Mouse (Mus musculus): ENCODE results near the gene Slc22a23.

Slc22a23 gene

DNA sequence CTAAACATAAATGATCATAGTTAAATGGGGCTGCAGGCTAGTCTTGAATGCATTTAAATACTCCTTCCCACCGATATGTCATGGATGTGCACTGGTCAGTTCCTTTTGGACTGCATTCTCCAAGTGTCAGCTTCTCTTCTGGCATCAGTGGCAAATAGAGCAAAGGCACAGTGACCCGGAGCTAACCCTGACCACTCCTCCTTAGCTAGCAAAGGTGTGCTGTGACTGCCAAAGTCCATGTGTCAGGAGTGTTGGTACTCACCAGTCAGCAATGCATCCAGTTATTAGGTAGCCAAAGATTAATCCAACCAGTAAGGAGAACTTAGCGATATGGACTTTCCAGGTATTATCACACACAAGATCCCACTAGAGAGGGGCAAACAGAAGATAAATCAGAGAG is 40.1 kb downstream of the Slc22a23 start:
- in situ Hi-C loops (cut with MboI; ENCODE audit: low sequenced_read_pairs), result no loop called here

DNA sequence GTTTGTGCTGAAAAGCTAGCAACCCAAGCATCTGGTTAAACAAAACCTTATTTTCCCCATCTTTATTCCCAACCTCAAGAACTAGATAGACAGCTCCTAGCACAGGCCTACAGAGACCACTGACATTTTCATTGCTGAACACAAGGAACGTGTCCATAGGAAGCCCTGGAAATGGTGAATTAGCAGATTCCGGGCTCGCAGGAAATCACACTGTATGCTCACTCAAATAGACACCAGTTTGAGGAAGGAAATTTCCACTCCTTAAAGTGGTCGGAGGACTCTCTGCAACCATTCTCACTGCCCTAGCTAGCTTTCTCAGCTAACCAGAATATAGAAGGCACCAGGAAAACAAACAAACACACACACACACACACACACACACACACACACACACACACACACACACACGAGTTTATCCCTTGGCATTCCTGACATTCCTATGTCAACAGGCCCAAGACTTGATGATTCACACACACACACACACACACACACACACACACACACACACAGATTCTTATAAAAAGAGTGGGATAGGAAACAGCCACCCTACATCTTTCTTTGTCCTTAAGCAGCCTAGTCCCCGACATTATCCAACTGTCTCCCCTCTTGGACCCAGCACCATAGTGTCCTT is 41.5 kb downstream of the Slc22a23 start:
- in situ Hi-C loops (cut with MboI; ENCODE audit: low sequenced_read_pairs), result no loop called here

DNA sequence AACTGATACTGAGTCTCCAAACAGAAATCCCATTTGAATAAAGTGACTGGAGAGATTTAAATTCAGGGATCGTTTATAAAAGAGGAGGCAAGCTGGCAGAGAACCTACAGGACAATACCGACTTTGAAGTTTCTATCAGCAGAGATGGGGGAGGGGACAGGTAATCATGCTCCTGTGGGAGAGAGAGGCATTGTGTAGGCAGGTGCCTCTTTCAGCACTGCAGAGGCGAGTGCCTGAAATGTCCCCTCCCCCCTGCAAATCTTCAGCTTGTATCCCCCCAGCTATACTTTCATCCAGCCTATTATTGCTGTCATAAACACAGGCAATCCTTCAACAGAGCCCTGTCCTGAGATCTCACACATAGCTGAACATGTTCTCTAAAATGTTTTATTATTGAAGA is 43.4 kb downstream of the Slc22a23 start:
- in situ Hi-C loops (cut with MboI; ENCODE audit: low sequenced_read_pairs), result no loop called here

DNA sequence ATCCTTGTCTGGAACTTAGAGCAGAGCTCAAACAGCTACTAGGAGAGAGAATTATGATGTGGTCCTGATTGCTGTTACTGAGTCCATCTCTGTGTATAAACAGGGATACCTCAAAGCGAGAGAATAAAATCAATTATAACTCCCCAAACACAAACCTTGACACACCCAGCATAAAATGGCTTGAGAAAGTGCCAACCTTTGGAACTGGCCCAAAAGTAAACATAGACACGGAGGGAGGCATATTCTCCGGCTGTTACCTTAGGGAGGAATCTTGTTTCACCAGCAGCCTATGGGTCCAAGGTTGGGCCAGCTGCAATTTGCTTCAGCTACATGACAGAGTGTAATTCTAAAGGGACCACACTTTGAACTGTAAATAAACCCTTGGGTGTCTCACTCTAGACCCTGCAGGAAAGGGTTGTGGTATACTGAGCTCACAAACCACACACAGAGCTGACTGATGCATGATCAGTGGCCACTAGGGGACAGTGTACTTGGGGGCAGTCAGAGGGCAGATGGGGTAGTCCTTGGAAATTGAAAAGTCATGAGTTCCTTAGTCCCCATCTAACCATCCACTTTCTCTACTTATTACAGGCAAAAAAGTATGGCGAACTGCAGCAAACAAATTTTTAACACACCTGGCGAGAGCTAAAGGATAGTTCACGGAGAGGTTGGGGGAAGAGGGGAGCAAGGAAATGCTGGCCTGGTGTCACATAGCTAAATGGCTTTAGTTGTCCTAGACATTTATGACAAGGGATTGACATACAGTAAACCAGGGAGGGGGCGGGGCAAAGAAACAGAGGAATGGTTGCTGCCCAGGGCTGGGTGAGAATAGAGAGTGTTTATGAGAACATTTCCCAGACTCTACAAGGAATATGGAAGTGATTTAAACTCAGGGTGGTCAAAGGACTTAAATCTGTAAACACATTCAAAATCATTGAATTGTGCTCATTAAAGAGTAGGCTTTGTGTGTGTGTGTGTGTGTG is 45.3 kb downstream of the Slc22a23 start:
- in situ Hi-C loops (cut with MboI; ENCODE audit: low sequenced_read_pairs), result no loop called here

DNA sequence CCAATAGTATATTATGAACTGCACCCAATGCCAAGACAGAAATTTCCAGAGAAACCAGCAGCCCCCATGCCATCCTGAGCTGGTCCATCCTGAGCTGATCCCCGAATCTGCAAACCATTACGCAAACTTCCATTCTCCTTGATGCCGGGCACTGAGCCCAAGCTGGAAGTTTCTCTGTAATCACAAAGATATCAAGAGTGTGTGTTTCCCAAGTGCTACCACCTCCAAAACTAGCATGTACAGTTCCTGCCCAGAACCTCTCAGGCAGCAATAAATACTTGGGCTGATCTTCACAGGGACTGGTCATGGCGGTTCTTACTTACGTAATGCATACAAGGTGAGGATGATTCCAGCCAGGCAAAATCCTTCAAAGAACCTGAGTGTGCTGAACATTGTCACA is 46.3 kb downstream of the Slc22a23 start:
- in situ Hi-C loops (cut with MboI; ENCODE audit: low sequenced_read_pairs), result no loop called here

DNA sequence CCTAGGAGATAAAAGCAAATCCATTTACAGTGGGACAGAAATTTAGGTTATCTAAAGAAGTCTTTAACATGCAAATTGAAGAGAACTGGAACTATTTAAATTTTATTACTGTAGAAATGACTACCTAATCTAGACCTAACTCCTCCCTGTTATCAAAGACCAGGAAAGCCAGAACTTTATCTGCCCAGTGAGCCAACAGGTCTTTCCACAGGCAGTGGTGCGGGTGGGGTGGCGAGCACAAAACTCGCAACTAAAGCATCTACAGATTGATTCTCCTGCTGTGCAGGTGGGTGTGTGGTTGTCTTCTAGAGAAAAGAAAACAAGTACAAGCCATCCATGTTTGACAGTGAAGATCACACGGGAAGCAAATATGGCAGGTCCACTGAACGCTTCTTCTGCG is 46.9 kb downstream of the Slc22a23 start:
- in situ Hi-C loops (cut with MboI; ENCODE audit: low sequenced_read_pairs), result no loop called here

DNA sequence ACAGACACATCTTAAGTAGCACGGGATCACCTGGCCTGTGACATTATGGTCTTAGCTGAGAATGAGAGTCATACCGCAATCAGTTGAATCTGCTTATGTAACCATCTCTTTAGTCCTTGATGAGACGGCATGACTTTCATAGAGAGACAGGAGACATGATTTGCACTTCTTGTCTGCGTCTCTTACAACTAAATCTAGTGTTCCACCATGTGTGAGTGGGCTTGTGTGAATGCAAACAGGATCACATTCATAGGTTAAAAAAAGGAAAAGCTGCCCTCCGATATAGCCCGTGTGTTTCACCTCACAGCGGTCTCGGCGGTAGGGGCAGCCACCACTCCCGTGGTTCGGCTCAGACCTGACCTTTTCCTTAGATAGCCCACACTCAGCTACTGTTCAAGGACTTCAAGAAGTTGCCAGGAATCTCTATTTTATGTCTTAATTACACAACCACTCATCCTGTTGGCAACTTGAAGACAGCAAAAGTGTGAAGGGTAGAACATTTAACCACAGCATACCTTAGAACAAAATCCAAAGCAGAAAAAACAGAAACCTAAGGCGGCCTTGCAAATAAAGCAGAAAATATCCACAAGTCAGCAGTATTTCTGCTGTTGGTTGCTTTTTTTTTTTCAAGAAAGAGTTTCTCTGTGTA is 49.1 kb downstream of the Slc22a23 start:
- in situ Hi-C loops (cut with MboI; ENCODE audit: low sequenced_read_pairs), result no loop called here

DNA sequence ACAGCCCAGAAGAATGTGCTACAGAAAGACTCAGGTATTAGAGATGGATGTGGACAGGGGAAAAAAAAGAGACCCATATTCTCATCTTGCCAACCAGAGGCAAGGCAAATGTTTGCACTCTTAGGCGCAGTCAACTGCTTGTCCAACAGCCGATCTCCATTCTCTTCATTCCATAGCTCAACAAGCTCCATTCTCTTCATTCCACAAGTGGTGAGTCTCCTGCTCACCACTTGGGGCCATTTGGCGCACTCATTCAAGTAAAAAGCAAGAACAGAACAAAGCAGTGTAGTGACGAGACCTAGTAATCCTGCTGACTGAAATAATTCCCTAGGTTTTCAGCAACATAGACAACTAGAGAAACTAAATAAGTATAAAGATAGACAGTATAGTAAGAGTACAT is 50.8 kb downstream of the Slc22a23 start:
- in situ Hi-C loops (cut with MboI; ENCODE audit: low sequenced_read_pairs), result no loop called here

DNA sequence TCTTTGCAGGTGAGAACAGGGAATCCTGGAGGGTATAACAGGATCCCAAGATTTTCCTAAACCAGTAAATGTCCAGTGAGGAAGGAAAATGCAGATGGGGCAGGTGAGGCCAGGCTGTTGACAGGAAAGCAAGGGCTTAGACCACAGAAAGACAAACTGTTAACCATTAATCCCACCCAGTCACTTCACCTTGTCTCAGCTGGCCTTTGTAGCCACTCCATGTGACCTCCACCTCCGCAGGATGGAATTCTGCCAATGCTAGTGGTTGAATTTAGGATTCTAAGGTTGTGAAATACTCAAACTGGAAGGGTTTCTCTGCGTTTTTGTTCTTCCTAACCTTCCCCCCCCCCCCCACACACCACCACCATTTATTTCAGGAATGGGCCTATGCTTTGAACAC is 52.9 kb downstream of the Slc22a23 start:
- in situ Hi-C loops (cut with MboI; ENCODE audit: low sequenced_read_pairs), result no loop called here

DNA sequence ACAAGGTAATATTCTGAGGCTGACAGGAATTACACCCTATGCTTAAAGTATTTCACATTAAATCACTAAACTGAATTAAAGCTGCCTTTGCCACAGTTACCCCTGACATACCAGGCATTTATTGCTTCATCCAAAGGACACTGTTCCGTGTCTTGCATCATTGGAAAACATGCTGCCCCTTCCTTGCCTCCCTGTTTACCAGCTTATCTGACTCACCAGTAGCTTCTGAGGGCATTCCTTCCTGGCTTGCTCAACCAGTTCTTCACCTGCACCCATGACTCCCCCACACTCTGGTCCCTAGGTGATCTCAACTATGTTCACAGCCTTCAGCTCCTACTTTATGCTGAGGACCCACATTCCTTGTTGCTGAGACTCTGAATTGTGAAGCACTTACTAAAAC is 54.6 kb downstream of the Slc22a23 start:
- in situ Hi-C loops (cut with MboI; ENCODE audit: low sequenced_read_pairs), result no loop called here

DNA sequence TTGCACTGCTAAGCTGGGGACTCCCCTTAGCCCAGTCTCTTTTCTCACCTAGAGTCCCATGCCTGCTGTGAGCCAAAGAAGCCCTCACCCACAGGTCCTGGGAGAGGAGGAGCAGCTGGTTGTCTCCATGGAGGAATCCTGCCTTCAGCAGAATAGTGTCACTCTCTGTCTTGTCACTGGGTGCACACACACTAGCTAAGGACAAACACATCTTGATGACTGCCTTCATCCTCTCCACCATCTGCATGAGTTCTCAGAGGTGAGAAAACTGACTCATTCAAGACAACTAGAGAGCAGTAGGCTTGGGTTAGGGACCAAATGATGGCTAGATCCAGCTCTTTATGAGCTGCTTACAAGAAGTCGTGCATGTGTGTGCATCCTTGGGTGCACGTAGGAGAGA is 55.4 kb downstream of the Slc22a23 start:
- in situ Hi-C loops (cut with MboI; ENCODE audit: low sequenced_read_pairs), result no loop called here

DNA sequence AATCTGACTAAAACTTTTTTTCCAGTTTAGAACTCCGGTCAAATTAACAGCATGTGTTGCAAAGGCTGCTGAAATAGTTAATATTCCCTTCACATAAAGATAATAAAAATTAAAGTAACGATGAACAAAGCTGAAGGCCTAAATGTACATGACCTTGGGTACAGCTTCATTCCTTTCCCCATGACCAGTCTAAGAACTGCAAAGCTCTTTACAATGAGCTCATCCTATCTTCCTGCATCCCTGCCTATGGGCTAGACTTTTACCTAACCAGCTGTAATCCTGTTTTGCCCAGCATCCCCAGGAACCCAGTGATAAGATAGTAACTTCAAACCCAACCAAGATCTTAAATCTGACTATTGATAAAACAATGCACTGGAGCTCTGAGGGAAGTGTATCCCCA is 56.9 kb downstream of the Slc22a23 start:
- in situ Hi-C loops (cut with MboI; ENCODE audit: low sequenced_read_pairs), result no loop called here

DNA sequence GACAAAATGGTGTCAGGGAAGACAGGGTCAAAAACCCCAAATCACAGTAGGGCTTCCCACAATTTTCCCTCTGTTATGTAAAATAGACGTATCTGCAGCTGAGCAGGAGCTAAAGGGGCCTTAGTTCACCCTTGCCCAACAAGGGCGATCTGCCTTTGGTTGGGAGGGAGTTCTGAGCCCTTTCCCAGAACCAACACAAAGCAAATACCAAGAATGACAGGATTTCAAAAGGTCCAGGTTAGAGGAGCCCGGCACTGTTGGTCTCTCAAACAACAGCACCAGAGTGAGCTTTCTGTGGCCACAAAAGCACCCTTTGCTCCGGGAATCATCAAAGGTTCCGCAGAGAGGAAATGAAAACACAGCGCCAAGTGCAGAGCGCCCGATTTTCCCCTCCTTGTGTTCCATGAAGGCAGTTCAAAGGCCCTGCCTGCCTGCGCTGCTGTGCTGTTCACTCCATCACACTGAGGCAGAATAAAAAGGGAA is 57.3 kb downstream of the Slc22a23 start:
- in situ Hi-C loops (cut with MboI; ENCODE audit: low sequenced_read_pairs), result no loop called here

DNA sequence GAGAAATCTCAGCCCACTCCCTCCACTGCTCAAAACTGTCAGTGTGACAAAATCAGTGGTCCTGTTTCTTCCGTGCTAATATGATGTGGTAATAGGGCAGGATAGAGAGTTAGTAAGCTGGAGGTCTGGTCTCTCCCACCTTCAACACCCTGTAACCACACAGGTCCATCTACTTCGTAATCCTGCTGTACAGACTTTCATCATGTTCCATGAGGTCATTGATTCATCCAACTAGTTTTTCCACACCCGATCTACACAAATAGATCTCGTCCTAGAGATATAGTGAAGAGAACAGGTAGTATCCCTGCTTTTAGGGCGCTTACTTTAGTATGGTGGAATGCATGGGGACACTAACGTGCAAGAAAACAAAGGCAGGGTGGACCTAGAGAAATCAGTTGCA is 63.6 kb downstream of the Slc22a23 start:
- in situ Hi-C loops (cut with MboI; ENCODE audit: low sequenced_read_pairs), result no loop called here

DNA sequence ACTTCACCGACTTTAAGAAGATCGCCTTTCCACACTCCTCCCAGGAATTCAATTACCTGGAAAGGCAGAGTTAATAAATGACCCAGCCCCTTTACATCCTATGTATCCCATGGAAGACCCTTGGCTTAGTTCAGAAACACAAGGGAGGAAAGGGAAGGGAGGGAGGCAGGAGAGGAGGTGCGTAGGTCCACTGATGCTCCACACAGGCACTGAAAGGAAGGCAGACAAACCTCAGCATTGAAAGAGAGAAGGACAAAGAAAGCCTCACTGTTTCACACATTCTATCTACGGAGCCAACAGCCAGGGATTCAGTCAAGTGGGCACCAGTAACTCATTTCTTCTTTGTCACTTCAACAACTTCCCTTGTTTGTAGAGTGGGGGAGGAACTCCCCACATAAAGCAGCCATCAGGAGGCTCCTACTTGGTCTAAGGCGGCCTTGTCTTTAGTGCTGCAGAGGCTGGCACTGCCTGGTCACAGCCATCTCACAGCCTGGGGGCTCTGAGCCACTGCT is 66.2 kb downstream of the Slc22a23 start:
- in situ Hi-C loops (cut with MboI; ENCODE audit: low sequenced_read_pairs), result no loop called here

DNA sequence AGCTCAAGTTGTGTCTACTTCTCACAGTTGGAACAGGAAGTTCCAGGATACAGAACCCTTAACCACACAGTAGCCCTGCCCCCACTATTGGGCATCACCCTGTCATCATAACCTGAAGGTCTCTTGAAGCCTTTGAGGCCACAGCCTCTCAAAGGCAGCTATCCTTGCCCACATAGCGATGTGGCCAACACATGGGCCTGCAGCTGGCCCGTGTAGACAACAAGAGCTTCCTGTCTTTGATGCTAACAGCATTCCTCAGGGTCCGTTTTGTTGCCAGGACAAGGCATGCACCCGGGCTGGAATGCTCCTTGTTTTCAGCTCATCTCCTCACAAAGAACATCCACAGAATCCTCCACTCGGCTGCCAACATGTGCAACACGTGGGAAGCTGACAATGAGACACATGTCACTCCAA is 66.7 kb downstream of the Slc22a23 start:
- in situ Hi-C loops (cut with MboI; ENCODE audit: low sequenced_read_pairs), result no loop called here

DNA sequence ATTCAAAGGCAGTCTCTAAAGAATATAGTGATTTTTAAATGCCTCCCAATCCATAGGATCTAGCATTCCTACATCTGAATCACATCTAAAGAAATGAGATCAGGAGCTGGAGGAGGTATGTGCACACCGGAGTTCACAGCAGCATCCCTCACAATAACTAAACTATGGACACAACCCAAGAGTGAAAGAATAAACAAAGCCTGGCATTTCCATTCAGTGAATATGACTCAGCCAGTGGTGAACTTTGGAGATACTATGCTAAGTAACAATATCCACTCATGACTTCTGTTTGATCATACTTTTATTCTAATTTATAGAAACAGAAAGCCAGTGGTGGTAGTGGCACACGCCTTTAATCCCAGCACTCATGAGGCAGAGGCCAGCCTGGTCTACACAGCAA is 67.4 kb downstream of the Slc22a23 start:
- in situ Hi-C loops (cut with MboI; ENCODE audit: low sequenced_read_pairs), result no loop called here

DNA sequence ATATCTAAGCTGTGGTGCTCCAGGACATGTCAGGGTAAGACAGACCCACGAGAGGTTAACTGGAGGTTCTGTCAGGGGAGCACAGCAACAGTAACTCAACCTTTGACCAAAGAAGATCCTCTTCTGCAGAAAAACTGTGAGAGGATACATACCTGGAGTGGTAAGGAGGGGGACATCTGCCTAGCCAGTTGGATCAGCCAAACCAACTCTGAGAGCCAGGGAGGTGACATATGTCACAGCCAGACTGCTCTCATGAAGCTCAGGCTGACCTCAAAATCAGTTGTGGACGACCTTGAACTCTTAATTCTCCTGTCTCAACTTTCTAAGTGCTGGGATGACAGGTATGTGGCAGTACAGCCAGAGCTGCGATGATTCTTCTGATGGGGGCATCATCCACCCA is 68.0 kb downstream of the Slc22a23 start:
- in situ Hi-C loops (cut with MboI; ENCODE audit: low sequenced_read_pairs), result no loop called here

DNA sequence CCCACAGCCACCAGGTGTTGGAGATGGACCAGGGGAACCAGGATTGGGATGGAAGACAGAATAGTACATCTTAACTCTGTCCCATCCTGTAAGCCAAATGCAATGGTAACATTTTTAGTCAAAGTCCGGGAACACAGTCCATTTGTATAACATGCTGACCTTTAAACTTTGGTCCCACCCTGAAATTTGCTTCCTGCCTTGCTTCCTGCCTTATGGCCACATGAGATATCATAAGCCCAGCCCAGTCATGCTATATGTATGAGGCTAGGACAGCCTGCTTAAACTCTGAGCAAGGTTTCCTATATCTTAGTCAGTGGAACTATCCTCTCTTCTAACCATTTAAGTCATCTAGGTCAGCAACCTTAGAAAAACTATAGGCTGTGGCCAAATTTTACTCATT is 70.1 kb downstream of the Slc22a23 start:
- in situ Hi-C loops (cut with MboI; ENCODE audit: low sequenced_read_pairs), result no loop called here

DNA sequence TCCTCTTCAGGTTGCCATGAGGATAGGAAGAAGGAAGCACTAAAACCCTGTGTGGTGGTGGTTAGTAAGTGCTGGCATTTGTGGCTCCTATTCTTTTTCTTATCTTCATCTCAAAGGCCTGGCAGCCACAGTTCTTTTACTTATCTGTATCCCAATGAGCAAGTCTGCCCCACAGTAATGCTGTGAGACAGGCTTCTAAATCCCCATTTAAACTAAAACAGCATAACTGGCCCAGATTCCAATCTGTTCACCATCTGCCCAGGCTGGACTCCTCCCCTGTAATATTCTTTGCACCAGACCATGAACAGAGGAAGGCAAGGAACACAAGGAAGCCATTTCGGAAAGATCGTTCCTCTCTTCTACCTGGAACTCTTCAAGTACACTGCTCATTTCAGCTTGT is 70.6 kb downstream of the Slc22a23 start:
- in situ Hi-C loops (cut with MboI; ENCODE audit: low sequenced_read_pairs), result no loop called here

DNA sequence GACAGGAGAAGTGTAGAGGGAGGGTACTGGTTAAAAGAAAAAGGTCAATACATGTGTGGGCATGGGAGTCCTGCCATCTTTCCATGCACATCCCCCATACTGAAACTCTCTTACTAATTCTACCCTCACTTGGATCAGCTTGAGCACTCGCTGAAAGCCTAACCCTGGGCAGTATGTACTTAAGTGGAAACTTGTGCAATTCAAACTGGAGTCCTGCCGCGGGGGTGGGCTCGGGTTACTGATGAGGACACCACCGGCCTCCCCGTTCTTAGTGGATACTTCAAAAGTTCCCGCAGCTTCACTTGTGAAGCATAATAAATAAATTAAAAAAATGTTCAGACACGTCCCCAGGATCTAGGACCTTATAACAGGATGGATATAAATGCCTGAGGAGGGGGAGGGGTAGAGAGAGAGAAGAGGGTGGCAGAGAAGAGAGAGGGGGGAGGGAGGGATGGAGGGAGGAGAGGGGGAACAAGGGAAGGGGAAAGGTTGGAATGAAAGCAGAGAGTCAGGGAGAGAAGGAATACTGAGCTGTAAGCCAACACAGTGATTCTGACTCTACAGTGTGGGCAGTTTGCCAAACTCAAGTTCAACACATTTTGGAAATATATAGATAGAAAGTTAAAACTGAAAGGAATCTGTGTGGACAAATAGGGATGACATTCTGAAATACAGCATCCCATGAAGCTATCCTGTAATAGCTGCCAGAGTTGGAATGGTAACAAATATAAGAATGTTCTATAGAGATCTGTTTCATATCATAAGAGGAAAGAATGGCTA is 72.5 kb downstream of the Slc22a23 start:
- in situ Hi-C loops (cut with MboI; ENCODE audit: low sequenced_read_pairs), result no loop called here
